Mouse (Mus musculus) embryo, embryonic 11.5 days (tissue): ENCODE data around the gene Pfdn5.
"Not testable (repeated sequence)": the region's sequence is repeated elsewhere in the genome, so short reads cannot be mapped to it uniquely, and the experiment has no call there.

Experiments used
- DNase-seq: peaks from one replicate; pipeline ENCODE4 v3.0.0-alpha.2; 2012; ENCODE audit warnings: low read depth, low spot score

Gene Pfdn5

DNA sequence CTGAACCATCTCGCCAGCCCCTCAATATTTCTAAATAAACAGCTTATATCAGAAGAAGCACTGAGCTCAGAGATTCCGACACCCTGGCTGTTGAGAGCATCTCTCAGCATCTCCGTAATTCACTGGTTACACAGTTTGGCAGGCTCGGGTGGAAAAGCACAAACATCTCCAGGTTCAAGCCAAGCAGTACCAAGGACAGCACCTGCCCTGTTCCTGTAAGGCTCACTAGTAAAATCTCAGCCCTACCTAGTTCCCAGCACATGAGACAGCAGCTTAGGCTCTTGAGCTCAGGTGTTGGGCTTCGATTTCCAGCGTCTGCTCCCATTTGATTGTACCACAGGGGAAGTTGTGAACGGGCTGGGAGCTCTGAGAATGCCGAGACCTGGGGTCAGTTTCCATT lies 9.3 kb downstream of the Pfdn5 start:
- no peak for DNase-seq

DNA sequence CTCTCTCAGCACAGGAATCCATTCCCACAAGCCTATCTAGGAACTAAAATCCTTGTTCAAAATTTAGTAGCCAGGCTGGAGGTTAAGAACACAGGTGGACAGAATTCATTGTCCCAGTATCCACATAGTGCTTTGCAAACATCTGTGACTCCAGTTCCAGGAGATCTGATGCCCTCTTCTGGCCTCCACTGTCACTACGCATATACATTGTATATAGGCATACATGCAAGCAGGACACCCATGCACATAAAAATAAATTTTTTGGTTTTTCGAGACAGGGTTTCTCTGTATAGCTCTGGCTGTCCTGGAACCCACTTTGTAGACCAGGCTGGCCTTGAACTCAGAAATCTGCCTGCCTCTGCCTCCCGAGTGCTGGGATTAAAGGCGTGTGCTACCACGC lies 10.0 kb downstream of the Pfdn5 start:
- DNase-seq = not testable (repeated sequence)

DNA sequence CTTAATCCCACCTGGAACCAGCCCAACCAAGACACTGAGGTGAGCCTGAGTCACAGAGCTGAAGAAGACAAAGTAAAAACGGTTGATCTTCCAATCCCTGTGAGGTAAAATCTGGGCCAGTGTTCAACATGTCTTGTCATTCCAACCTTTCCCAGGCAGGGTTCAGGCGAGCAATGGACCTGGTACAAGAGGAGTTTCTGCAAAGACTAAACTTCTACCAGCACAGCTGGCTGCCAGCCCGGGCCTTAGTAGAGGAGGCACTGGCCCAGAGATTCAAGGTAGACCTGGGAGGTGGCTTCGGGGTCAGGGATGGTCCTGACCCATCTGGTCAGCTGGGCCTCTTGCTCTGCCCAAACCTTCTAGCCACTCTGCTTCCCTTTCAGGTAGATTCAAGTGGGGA lies 11.0 kb downstream of the Pfdn5 start:
- no peak for DNase-seq

DNA sequence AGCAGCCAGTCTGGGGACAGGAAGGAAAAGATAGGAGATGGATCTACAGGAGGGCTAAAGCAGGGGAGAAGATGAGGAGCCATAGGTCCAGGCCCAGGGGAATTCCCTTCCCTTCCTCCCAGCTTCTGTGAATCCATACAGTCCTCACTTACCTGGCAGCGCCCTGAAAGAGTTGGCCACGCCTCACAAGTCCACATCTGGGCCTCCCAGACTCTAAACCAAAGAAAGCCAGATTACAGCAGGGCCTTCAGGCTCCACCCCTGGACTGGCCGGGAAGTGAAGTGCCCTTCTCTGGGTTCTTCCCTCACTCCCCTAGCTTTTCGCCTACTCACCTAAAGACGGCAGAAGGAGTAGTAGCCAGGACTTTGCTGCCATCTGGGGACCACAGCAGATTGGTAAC lies 13.7 kb downstream of the Pfdn5 start:
- DNase-seq = no peak

DNA sequence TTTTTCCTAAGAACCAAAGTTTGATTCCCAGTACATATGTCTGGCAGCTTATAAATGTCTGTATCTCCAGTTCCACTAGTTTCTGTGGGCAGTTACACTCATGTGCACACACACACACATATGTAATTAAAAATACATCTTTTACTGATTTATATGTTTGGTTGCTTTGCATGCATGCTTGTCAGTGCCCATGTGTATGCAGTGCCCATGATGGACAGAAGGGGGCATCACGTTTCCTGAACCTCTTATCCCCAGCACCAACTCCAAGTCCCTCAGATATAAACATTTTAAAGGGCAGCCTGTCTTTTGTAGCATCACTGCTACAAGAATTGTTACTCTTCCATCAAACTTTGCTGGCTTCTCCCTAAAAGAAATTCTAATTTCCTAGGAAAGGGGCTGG lies 15.7 kb downstream of the Pfdn5 start:
- no peak for DNase-seq

DNA sequence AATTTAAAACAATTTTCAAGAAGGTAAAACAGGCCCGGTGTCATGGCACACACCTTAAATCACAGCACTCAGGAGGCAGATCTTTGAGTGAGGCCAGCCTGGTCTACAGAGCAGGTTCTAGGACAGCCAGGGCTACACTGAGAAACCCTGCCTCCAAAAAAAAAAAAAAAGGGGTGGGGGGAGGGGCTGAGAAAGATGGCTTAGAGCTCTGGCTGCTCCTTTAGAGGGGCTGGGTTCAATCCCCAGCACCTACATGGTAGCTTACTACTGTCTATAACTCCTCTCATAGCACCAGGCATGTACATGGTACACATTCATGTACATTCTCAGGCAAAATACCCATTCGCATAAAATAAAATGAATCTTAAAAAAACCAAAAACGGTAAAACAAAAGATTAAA lies 18.6 kb downstream of the Pfdn5 start:
- DNase-seq = no peak

GRCm38 (mm10) chr15:102346444-102346843 lies 20.5 kb downstream of the Pfdn5 start:
- no peak for DNase-seq

DNA sequence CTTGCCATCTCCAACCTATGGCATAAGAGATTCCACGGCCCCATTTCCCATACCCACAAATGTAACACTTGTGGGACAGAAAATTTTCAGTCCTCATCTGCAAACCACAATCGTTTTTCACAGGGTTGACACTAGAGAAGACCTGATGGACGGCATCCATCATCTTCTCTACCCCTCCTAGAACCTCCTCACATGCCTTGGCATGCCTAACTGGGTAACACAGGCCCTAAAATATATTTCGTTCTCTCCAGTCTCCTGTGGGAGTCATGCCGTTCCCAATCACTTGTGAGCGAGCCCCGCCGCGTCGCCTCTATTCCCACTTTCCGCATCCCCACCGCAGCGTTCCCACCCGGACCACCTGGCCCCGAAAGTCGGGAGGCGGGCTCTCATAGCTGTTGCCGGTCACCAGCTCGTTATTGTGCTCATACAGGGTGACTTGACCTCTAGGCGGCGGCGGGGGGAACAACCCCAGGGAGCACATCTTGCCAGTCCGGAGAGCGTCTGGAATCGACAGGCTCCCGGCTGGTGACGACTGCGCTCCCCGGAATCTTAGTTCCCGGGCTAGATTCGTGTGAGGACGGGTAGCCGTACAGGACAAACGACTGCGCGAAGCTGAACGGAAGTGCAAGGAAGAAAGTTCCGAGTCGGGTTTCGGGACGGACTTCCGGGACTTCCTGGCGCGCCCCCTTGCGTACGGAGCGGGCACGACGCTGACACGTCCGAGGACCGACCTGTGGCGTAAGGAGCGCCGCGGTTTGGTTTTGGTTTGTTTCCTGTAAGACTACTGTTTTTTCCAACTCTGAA lies 24.4 kb downstream of the Pfdn5 start, which contains the start of gene Aaas:
Gene Aaas (minus strand): TSS at position 634 of the 804 bp plus-strand sequence.
- peak; percentile 93 for DNase-seq

- no peak for DNase-seq
These were observed 25.0 kb downstream of the Pfdn5 start for GRCm38 (mm10) chr15:102350942-102351291.

- DNase-seq = no peak
These were observed 26.3 kb downstream of the Pfdn5 start for GRCm38 (mm10) chr15:102352177-102352576.

DNA sequence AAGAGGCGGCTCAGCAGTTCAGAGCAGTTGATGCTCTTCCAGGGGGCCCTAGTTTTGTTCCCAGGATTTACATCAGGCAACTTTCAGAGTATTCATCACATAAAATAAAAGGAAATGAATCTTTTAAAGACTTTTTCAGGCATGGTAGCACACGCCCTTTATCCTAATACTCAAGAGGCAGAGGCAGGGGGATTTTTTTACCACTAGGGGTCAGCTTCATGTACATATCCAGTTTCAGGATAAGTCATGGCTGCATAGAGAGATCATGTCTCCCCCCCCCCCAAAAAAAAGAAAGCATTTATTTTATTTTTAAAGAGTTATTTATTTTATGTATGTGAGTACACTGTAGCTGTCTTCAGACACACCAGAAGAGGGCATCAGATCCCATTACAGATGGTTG lies 28.1 kb downstream of the Pfdn5 start:
- DNase-seq = no peak

- DNase-seq = peak; percentile 39
These were observed 29.4 kb downstream of the Pfdn5 start for GRCm38 (mm10) chr15:102355134-102355870.

GRCm38 (mm10) chr15:102355871-102356441 lies 30.0 kb downstream of the Pfdn5 start:
- DNase-seq = peak; percentile 50

DNA sequence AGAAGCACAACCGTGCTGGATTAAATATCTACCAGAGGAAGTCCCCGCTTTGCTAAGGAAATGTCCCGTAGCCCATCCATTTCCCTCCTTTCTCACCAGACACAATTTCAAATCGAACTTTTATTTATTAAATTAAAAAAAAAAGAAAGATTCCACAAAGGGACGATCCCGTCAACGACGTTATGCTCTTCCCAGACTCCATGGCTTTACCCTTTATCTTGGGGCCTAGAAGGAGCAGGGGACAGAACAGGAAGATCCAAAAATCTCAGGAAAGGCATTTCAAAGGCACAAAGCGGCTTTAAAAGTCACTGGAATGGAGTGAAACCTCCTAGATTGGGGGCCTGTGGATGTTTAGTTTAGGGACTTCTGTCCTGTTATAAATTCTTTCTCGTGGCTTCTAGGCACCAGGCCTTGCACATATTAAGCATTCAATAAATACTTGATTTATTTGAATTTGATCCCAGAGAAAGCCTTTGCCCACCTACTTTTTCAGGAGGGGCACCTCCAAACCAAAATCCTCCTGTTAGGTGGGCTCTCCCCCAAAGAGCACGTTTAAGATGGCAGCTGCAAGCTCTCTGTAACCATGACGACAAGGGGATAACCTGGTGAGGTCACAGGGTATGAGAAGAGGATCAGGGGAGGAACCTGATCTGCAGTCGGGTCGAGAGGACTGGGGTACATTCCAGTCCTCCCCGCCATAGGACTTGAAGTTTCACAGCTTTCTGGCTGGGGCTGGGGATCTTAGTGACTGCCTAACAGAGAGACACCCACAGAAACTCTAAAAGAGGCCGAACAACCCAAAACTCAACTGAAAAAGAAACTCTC lies 30.8 kb downstream of the Pfdn5 start:
- no peak for DNase-seq

GRCm38 (mm10) chr15:102358126-102358525 lies 32.2 kb downstream of the Pfdn5 start:
- DNase-seq = no peak

DNA sequence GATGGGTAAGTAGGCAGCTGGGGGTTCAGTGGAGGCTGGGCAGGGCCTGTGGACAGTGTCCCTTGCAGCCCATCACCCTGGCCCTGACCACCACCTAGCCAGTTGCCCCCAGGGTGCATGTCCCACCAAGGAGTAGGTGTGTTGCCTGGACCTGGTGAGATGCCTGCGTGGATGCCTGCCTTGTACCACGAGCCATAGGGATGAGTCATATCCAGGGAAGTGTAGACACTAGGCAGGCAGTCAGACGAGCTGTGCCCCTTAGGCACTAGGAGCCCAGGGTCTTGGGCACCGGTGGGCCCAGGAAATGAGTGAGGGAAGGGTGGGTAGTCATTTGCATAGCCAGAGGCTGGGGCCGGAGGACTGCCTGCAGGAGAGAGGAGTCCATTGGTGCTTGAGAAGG lies 32.9 kb downstream of the Pfdn5 start:
- DNase-seq = no peak

- DNase-seq = no peak
These were observed 36.7 kb downstream of the Pfdn5 start for GRCm38 (mm10) chr15:102362648-102363047.

DNA sequence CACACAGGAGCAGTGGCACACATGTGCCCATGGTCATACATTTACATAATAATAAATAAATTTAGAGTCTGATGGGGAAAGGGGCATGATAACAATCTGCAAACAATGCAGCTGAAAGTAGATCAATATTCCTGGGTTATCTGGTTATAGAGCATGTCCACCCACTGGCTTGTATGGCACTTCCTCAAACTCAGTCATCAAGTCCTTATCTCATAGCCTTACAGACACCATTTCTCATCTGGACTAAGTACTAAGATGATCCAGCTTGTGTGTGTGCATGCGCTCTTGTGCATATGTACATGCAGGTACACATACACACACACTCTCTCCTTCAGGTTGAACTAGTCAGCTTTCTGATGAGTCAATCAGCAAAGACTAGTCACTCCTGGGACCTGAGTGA lies 38.8 kb downstream of the Pfdn5 start:
- DNase-seq = no peak

DNA sequence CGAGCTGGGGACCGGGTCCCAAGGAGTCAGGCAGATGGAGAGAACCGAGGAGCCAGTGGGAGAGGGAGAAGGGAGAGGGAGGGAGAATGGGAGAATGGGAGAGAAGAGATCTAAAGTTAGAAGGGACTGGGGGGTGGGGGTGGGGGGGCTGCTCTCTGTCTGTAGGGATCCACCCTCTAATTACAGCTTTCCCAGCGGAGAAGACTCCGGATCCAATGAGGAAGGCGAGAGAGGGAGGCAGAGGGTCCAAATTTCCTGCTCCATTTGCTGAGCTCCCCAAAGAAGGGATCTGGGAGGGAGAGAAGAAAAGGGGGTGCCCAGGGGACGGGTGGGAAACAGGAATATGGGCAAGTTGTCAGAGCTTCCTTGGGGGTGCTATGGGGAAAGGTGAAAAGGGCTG lies 40.3 kb downstream of the Pfdn5 start:
- DNase-seq = no peak

- no peak for DNase-seq
These were observed 40.9 kb downstream of the Pfdn5 start, which contains the start of gene Sp7 for GRCm38 (mm10) chr15:102366733-102367344. Sp7 (minus strand) TSS chr15:102367182.

- no peak for DNase-seq
These were observed 44.1 kb downstream of the Pfdn5 start for GRCm38 (mm10) chr15:102369972-102370371.
